Mouse (Mus musculus) liver, embryonic 11.5 days (tissue): ENCODE measurements at regions not wholly inside any gene's neighbourhood (a gene's known extent, or its start where the extent isn't known, plus 50 kb on each side); places are given as distances from the start of the nearest gene placed in this dataset.

Experiments
- ATAC-seq: fragments of 200-750 bp; cut with Nextera tagmentation; replicated peaks from 2 replicates; pipeline ENCODE4 v1.8.0; 2017; ENCODE audit warnings: moderate number of reproducible peaks, mild to moderate bottlenecking, moderate TSS enrichment, moderate library complexity; ENCODE audit not compliant: low FRiP score
- DNase-seq: peaks from one replicate; pipeline ENCODE4 v3.0.0-alpha.2; 2017; ENCODE audit warnings: low spot score
- H3K27ac ChIP-seq: fragments of 300-500 bp; sonication (generic); 2 replicates; pipeline ENCODE4 v1.5.1; 2014; ENCODE audit warnings: mild to moderate bottlenecking, low read depth, low read length, control low read depth
- H3K27me3 ChIP-seq: fragments of 300-500 bp; sonication (generic); replicated peaks from 2 replicates; pipeline ENCODE4 v1.6.1; 2014; ENCODE audit warnings: low read length, mixed read lengths; ENCODE audit not compliant: control insufficient read depth, insufficient read depth
- H3K36me3 ChIP-seq: fragments of 300-500 bp; sonication (generic); 2 replicates; pipeline ENCODE4 v1.6.1; 2014; ENCODE audit warnings: mild to moderate bottlenecking, low read length, moderate library complexity, mixed read lengths; ENCODE audit not compliant: control insufficient read depth, insufficient read depth
- H3K4me1 ChIP-seq: fragments of 300-500 bp; sonication (generic); replicated peaks from 2 replicates; pipeline ENCODE4 v1.6.1; 2014; ENCODE audit warnings: low read length, mixed read lengths; ENCODE audit not compliant: control insufficient read depth, insufficient read depth
- H3K4me2 ChIP-seq: fragments of 300-500 bp; sonication (generic); 2 replicates; pipeline ENCODE4 v1.6.1; 2014; ENCODE audit warnings: mild to moderate bottlenecking, control low read depth, moderate library complexity
- H3K4me3 ChIP-seq: fragments of 300-500 bp; sonication (generic); 2 replicates; pipeline ENCODE4 v1.5.1; 2014; ENCODE audit warnings: low read depth, low read length, control low read depth
- H3K9ac ChIP-seq: fragments of 300-500 bp; sonication (generic); 2 replicates; pipeline ENCODE4 v1.6.1; 2014; ENCODE audit warnings: low read depth, low read length, control low read depth
- H3K9me3 ChIP-seq: fragments of 300-500 bp; sonication (generic); 2 replicates; pipeline ENCODE4 v1.6.1; 2016; ENCODE audit warnings: low read length, inconsistent platforms, mixed read lengths; ENCODE audit not compliant: control insufficient read depth
- WGBS: fragments of 180-500 bp; shearing (Covaris S2); extraction: QIAGEN DNeasy Blood & Tissue Kit; methylation state at CpG from one replicate; pipeline ENCODE4 v1.1.7; 2014; 5-methylcytosine and 5-hydroxymethylcytosine counted together

DNA sequence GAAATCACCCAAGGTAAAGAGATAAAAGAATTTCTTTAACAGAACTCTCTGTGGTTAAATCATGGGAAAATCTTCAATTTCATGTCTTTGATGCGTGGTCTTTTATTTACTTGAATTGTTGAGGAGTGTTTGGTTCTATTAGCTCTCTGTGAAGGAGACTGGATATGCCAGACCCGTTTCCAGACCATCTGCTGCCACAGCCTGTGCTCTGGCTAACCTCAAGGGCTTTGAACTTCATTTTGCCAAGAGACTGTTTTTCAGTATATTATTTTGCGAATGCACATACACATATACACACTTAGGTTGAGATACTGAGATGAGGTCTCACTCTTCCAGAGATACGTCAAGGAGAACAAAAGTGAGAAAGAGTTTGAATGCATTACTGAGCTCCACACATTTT lies 414.4 kb downstream of the 1700017N19Rik start:
- Histone ChIP-seq H3K4me3 (no peak overlapping the region), H3K9ac (no peak overlapping the region), H3K9me3 (no peaks in the 10 kb centered on the region), H3K27ac (no peak overlapping the region), H3K27me3 (no peaks in the 10 kb centered on the region), H3K4me1 (no peaks in the 10 kb centered on the region), H3K4me2 (no peak overlapping the region), H3K36me3 (no peaks in the 10 kb centered on the region)
- 74% methylated on average over 4 of the region's 4 CpGs for WGBS
- DNase-seq = no peak
- ATAC-seq = no peak

DNA sequence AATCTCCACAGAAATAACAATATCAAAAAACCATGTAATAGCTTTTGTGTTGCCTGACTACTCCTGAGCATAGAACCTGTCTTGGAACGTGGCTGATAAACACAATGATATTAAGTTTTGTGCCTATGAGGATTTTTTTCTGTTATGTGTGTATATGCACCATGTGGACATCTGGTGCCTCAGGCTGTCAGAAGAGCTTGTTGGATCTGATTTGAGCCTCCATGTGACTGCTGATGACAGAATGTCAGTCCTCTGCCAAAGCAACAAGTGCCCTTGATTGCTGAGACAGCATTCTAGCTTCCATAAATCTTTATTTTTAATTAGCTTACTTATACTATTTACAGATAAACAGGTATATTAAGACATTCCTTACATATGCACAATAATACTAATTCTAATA lies 425.1 kb downstream of the 1700017N19Rik start:
- Histone ChIP-seq H3K9me3 (no peaks in the 10 kb centered on the region), H3K27me3 (no peaks in the 10 kb centered on the region), H3K4me3 (no peak overlapping the region), H3K4me1 (no peaks in the 10 kb centered on the region), H3K4me2 (no peak overlapping the region), H3K9ac (no peak overlapping the region), H3K27ac (no peak overlapping the region), H3K36me3 (no peaks in the 10 kb centered on the region)
- WGBS = 67% methylated on average over 1 of the region's 1 CpGs
- ATAC-seq (no peak), DNase-seq (no peak)

DNA sequence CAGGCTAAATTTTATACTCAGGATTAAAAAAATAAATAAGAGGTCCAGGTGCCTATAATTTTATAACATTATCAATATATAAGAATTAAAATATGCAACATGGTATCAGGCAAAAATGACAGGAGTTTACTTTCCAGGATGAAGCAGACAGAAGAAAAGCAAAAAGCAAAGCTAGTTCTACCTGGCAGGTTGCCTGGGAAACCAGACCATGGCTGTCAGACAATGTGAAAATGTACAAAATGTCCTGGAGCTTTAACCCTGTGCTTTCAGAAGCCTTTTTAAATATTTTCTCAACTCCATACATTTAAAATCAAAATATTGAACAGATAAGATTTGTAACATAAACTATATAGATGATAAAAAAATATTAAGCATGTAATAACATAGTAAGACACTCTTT lies 448.3 kb downstream of the 1700017N19Rik start:
- no peak overlapping the region for H3K4me3 ChIP-seq
- ATAC-seq (no peak), DNase-seq (no peak)
- no peaks in the 10 kb centered on the region for H3K4me1 ChIP-seq
- H3K9me3 ChIP-seq = no peaks in the 10 kb centered on the region
- no peaks in the 10 kb centered on the region for H3K36me3 ChIP-seq
- H3K4me2 ChIP-seq = no peak overlapping the region
- no peak overlapping the region for H3K27ac ChIP-seq
- no peak overlapping the region for H3K9ac ChIP-seq
- no peaks in the 10 kb centered on the region for H3K27me3 ChIP-seq

DNA sequence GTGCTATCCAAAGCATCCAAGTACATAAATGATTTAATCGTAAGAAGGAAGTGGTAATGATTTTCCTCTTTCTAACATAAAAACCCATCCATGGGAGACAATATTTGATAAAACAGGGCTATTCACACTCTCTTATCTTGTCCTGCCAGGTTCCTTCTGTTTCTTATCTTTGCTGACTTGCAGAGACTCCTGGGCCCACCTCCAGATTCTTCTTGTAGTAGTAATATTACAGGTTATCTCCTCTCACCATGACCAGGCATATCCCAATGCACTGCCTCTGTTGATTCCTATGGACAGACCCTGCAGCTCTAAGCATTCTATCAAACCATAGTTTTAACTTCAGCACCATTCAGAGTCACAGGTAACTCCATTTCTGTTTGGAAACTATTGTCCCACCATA lies 448.8 kb downstream of the 1700017N19Rik start:
- Histone ChIP-seq H3K4me1 (no peaks in the 10 kb centered on the region), H3K9me3 (no peaks in the 10 kb centered on the region), H3K27me3 (no peaks in the 10 kb centered on the region), H3K4me2 (no peak overlapping the region), H3K4me3 (no peak overlapping the region), H3K27ac (no peak overlapping the region), H3K36me3 (no peaks in the 10 kb centered on the region), H3K9ac (no peak overlapping the region)
- ATAC-seq = no peak
- WGBS = 81% methylated on average over 1 of the region's 1 CpGs
- DNase-seq = no peak
